Mouse (Mus musculus) gastrocnemius, postnatal 25 days (tissue): ENCODE measurements around the gene Lrrfip1. TPM values are rescaled to one million over a fixed set of nuclear protein-coding genes. Genes with fewer than 3 reads are reported as not detected.
A peak's percentile ranks its signal among the peaks of the same experiment; 100 is the strongest.

ENCODE experiments used
- DNase-seq: peaks from one replicate; pipeline ENCODE4 v3.0.0; 2022
- total RNA-seq, 2 experiments: library from RNA; stranded (reverse); gene quantifications; 1 replicate in 1 of 2; 2 replicates in 1 of 2; pipeline ENCODE4 v1.2.3; 2021

Gene Lrrfip1
- total RNA-seq, 2 experiments from 2014 or later = 143 to 163 TPM

- no peak for DNase-seq
These were observed 25.4 kb downstream of the Lrrfip1 start for GRCm38 (mm10) chr1:91023960-91024359.

- no peak for DNase-seq
These were observed 25.9 kb downstream of the Lrrfip1 start for GRCm38 (mm10) chr1:91024464-91024863.

- DNase-seq = no peak
These were observed 28.4 kb downstream of the Lrrfip1 start for GRCm38 (mm10) chr1:91026945-91027344.

- no peak for DNase-seq
These were observed 31.8 kb downstream of the Lrrfip1 start for GRCm38 (mm10) chr1:91030383-91030782.

- no peak for DNase-seq
These were observed 33.0 kb downstream of the Lrrfip1 start for GRCm38 (mm10) chr1:91031547-91031946.

- no peak for DNase-seq
These were observed 33.9 kb downstream of the Lrrfip1 start for GRCm38 (mm10) chr1:91032393-91032971.

GRCm38 (mm10) chr1:91034547-91034946, 36.0 kb downstream of the Lrrfip1 start:
- DNase-seq = no peak

- DNase-seq = no peak
These were observed 36.7 kb downstream of the Lrrfip1 start for GRCm38 (mm10) chr1:91035266-91035665.

GRCm38 (mm10) chr1:91037213-91037612, 38.7 kb downstream of the Lrrfip1 start:
- no peak for DNase-seq

GRCm38 (mm10) chr1:91038010-91038409, 39.5 kb downstream of the Lrrfip1 start:
- DNase-seq = no peak

GRCm38 (mm10) chr1:91038531-91038930, 40.0 kb downstream of the Lrrfip1 start:
- DNase-seq = no peak

GRCm38 (mm10) chr1:91041605-91042004, 43.1 kb downstream of the Lrrfip1 start:
- no peak for DNase-seq

GRCm38 (mm10) chr1:91043191-91043590, 44.7 kb downstream of the Lrrfip1 start:
- DNase-seq = no peak

- no peak for DNase-seq
These were observed 45.6 kb downstream of the Lrrfip1 start for GRCm38 (mm10) chr1:91044176-91044575.

- no peak for DNase-seq
These were observed 46.1 kb downstream of the Lrrfip1 start for GRCm38 (mm10) chr1:91044648-91045047.

- DNase-seq = no peak
These were observed 47.7 kb downstream of the Lrrfip1 start for GRCm38 (mm10) chr1:91046237-91046636.

GRCm38 (mm10) chr1:91049296-91049695, 50.8 kb downstream of the Lrrfip1 start:
- DNase-seq = no peak

- DNase-seq = no peak
These were observed 53.0 kb downstream of the Lrrfip1 start for GRCm38 (mm10) chr1:91051461-91052094.

- DNase-seq = peak; percentile 92
These were observed 54.2 kb downstream of the Lrrfip1 start for GRCm38 (mm10) chr1:91052747-91053181.

- DNase-seq = peak; percentile 78
These were observed 54.9 kb downstream of the Lrrfip1 start for GRCm38 (mm10) chr1:91053218-91054073.

- DNase-seq = no peak
These were observed 55.5 kb downstream of the Lrrfip1 start for GRCm38 (mm10) chr1:91054074-91054471.

- no peak for DNase-seq
These were observed 56.3 kb downstream of the Lrrfip1 start for GRCm38 (mm10) chr1:91054815-91055214.

- DNase-seq = no peak
These were observed 57.2 kb downstream of the Lrrfip1 start for GRCm38 (mm10) chr1:91055744-91056143.
